Mouse (Mus musculus) heart, adult 9 months (tissue): ENCODE measurements around the gene Tspear.
"Not testable (repeated sequence)": the region's sequence is repeated elsewhere in the genome, so short reads cannot be mapped to it uniquely, and the experiment has no call there.

Experiments
- DNase-seq, 2 experiments: peaks; one replicate each; pipeline ENCODE4 v3.0.0; 2022; ENCODE audit warnings: low spot score in 2 of 2

The Tspear gene

GRCm38 (mm10) chr10:77685895-77686664, at the start of gene Tspear:
Gene Tspear, plus strand, starts transcription at chr10:77686569.
- peak in 1 of 2 experiments; percentile 12 for DNase-seq

GRCm38 (mm10) chr10:77638956-77639355, 47.4 kb upstream of the Tspear start:
- peak; percentile 28 to 37 for DNase-seq

GRCm38 (mm10) chr10:77643160-77643559, 43.2 kb upstream of the Tspear start:
- no peak for DNase-seq

- no peak for DNase-seq
Measured at GRCm38 (mm10) chr10:77645571-77645970, 40.8 kb upstream of the Tspear start.

- no peak for DNase-seq
Measured at GRCm38 (mm10) chr10:77647461-77647860, 38.9 kb upstream of the Tspear start.

GRCm38 (mm10) chr10:77647901-77648300, 38.5 kb upstream of the Tspear start:
- DNase-seq = no peak

- no peak for DNase-seq
Measured at GRCm38 (mm10) chr10:77652046-77652445, 34.3 kb upstream of the Tspear start.

- peak; percentile 48 to 56 for DNase-seq
Measured at GRCm38 (mm10) chr10:77658286-77658994, 27.9 kb upstream of the Tspear start.

GRCm38 (mm10) chr10:77663949-77664665, 22.3 kb upstream of the Tspear start:
- DNase-seq = no peak

- no peak for DNase-seq
Measured at GRCm38 (mm10) chr10:77666342-77666741, 20.0 kb upstream of the Tspear start.

GRCm38 (mm10) chr10:77667402-77667801, 19.0 kb upstream of the Tspear start:
- no peak for DNase-seq

- DNase-seq = no peak
Measured at GRCm38 (mm10) chr10:77670710-77671109, 15.7 kb upstream of the Tspear start.

- no peak for DNase-seq
Measured at GRCm38 (mm10) chr10:77671519-77671918, 14.8 kb upstream of the Tspear start.

- no peak for DNase-seq
Measured at GRCm38 (mm10) chr10:77673765-77674164, 12.6 kb upstream of the Tspear start.

- no peak for DNase-seq
Measured at GRCm38 (mm10) chr10:77677562-77677961, 8.8 kb upstream of the Tspear start.

- DNase-seq = no peak
Measured at GRCm38 (mm10) chr10:77682994-77683393, 3.4 kb upstream of the Tspear start.

- DNase-seq = no peak
Measured at GRCm38 (mm10) chr10:77684181-77684580, 2.2 kb upstream of the Tspear start.

- no peak for DNase-seq
Measured at GRCm38 (mm10) chr10:77687021-77687420, 652 bp downstream of the Tspear start.

GRCm38 (mm10) chr10:77690356-77690807, 4.0 kb downstream of the Tspear start, which contains the start of gene Gm19402:
Gene Gm19402, minus strand, starts transcription at chr10:77690757.
- not testable (repeated sequence) for DNase-seq

GRCm38 (mm10) chr10:77697133-77697532, 10.8 kb downstream of the Tspear start, which contains the start of gene Gm9508:
Gene Gm9508, minus strand, starts transcription at chr10:77697233.
- no peak for DNase-seq

- no peak for DNase-seq
Measured at GRCm38 (mm10) chr10:77706326-77706725, 20.0 kb downstream of the Tspear start, which contains the start of gene Gm10272. Gene Gm10272, plus strand, starts transcription at chr10:77706626.

GRCm38 (mm10) chr10:77709831-77710230, 23.5 kb downstream of the Tspear start:
- DNase-seq = no peak
